Mouse (Mus musculus): Measurements from ENCODE around the gene Nde1.

Gene Nde1

GRCm38 (mm10) chr16:14166490-14166889 lies 3.4 kb downstream of the Nde1 start:
- DNase-seq = no peak

- no peak for DNase-seq
Observed at GRCm38 (mm10) chr16:14169706-14170105, 6.6 kb downstream of the Nde1 start.

- DNase-seq = no peak
Observed at GRCm38 (mm10) chr16:14178041-14178440, 15.0 kb downstream of the Nde1 start.

GRCm38 (mm10) chr16:14180163-14180733 lies 17.2 kb downstream of the Nde1 start:
- DNase-seq = no peak

GRCm38 (mm10) chr16:14182360-14182759 lies 19.3 kb downstream of the Nde1 start:
- DNase-seq = no peak

- DNase-seq = no peak
Observed at GRCm38 (mm10) chr16:14183856-14184255, 20.8 kb downstream of the Nde1 start.

- no peak for DNase-seq
Observed at GRCm38 (mm10) chr16:14185516-14185915, 22.4 kb downstream of the Nde1 start.

- DNase-seq = no peak
Observed at GRCm38 (mm10) chr16:14194164-14194950, 31.3 kb downstream of the Nde1 start.

- DNase-seq = peak; percentile 57 to 66
Observed at GRCm38 (mm10) chr16:14195427-14195826, 32.4 kb downstream of the Nde1 start.

GRCm38 (mm10) chr16:14198798-14199197 lies 35.7 kb downstream of the Nde1 start:
- DNase-seq = no peak

- DNase-seq = no peak
Observed at GRCm38 (mm10) chr16:14215156-14215555, 52.1 kb downstream of the Nde1 start.

GRCm38 (mm10) chr16:14237100-14237723 lies 74.1 kb downstream of the Nde1 start:
- peak; percentile 34 to 56 for DNase-seq

- no peak for DNase-seq
Observed at GRCm38 (mm10) chr16:14242059-14242458, 79.0 kb downstream of the Nde1 start.
